Mouse (Mus musculus): ENCODE data around the gene Prkd2.

GRCm38 (mm10) chr7:16895511-16895910 is 52.8 kb downstream of the Prkd2 start:
- TF ChIP-seq CTCF (IDR thresholded peaks at IDR 0.05) (no peak), EP300 (IDR thresholded peaks at IDR 0.05) (no peak)

Measured in lung, postnatal 0 days (tissue).